Mouse (Mus musculus) lung, embryonic 14.5 days (tissue): Measurements from ENCODE around the gene Tlnrd1. TPM values are rescaled to one million over a fixed set of nuclear protein-coding genes. Genes with fewer than 3 reads are reported as not detected.

Experiments used
- ATAC-seq: fragments of 200-750 bp; cut with Nextera tagmentation; 2 replicates; pipeline ENCODE4 v1.8.0; 2017; ENCODE audit warnings: mild to moderate bottlenecking, moderate TSS enrichment, moderate library complexity; ENCODE audit not compliant: insufficient read depth
- DNase-seq: peaks from one replicate; pipeline ENCODE4 v3.0.0-alpha.2; 2015
- H3K27ac ChIP-seq: fragments of 300-500 bp; sonication (generic); 2 replicates; pipeline ENCODE4 v1.5.1; 2014; ENCODE audit warnings: low read depth, mild to moderate bottlenecking, moderate library complexity
- H3K27me3 ChIP-seq: fragments of 300-500 bp; sonication (generic); 2 replicates; pipeline ENCODE4 v1.6.1; 2014; ENCODE audit warnings: low read length, control low read depth; ENCODE audit not compliant: insufficient read depth
- H3K36me3 ChIP-seq: fragments of 300-500 bp; sonication (generic); 2 replicates; pipeline ENCODE4 v1.6.1; 2014; ENCODE audit warnings: control low read depth; ENCODE audit not compliant: insufficient read depth
- H3K4me1 ChIP-seq: fragments of 300-500 bp; sonication (generic); 2 replicates; pipeline ENCODE4 v1.6.1; 2014; ENCODE audit warnings: antibody characterized with exemption, control low read depth; ENCODE audit not compliant: insufficient read depth
- H3K4me2 ChIP-seq: fragments of 300-500 bp; sonication (generic); 2 replicates; pipeline ENCODE4 v1.6.1; 2014; ENCODE audit warnings: mild to moderate bottlenecking
- H3K4me3 ChIP-seq: fragments of 300-500 bp; sonication (generic); 2 replicates; pipeline ENCODE4 v1.5.1; 2014; ENCODE audit warnings: low read depth, low read length
- H3K9ac ChIP-seq: fragments of 300-500 bp; sonication (generic); 2 replicates; pipeline ENCODE4 v1.6.1; 2014
- H3K9me3 ChIP-seq: fragments of 300-500 bp; sonication (generic); 2 replicates; pipeline ENCODE4 v1.6.1; 2016; ENCODE audit warnings: low read depth, low read length, control low read depth
- CTCF ChIP-seq: IDR thresholded peaks from 2 replicates; pipeline ENCODE4 v1.5.1; 2016; ENCODE audit warnings: antibody characterized with exemption, low read depth
- WGBS: fragments of 180-500 bp; shearing (Covaris S2); extraction: QIAGEN DNeasy Blood & Tissue Kit; methylation state at CpG from one replicate; pipeline ENCODE4 v1.1.7; 2014; 5-methylcytosine and 5-hydroxymethylcytosine counted together
- polyA plus RNA-seq: library from polyadenylated mRNA; unstranded; fragments of >200 nt; fragmentation: Nextera tagmentation; extraction: Ambion mirVana; gene quantifications from 2 replicates; pipeline ENCODE4 v1.2.1, GENCODE M21; 2014

Tlnrd1 gene
- polyA plus RNA-seq, 1 experiment from 2014 or later: 29.1 TPM

DNA sequence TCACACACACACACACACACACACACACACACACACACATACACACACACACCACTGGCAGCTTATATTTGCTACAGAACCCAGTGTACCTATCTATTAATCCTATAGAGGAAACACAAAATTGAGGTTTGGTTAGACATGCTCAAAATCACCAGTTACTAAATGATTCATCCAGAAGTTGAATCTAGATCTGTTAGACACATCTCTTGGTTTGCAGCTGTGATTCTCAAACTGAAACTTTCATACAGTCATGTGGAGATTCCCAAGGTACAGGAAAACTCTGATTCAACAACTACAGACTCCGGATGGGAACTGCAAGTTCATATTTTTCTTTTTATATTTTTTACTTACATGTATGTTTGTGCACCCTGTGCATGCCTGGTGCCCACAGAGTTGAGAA, 28.9 kb downstream of the Tlnrd1 start:
- Histone ChIP-seq H3K36me3 (no peaks in the 10 kb centered on the region), H3K9me3 (no peaks in the 10 kb centered on the region), H3K4me1 (peaks cover 3% of the 10 kb centered on the region; the same call in 1 of the 2 replicates), H3K4me3 (no peak overlapping the region), H3K4me2 (no peak overlapping the region), H3K27me3 (no peaks in the 10 kb centered on the region), H3K9ac (no peak overlapping the region), H3K27ac (no peak overlapping the region)
- no peak for DNase-seq
- no peak for TF ChIP-seq CTCF
- ATAC-seq: no peak
- WGBS: 74% methylated on average over 1 of the region's 1 CpGs

DNA sequence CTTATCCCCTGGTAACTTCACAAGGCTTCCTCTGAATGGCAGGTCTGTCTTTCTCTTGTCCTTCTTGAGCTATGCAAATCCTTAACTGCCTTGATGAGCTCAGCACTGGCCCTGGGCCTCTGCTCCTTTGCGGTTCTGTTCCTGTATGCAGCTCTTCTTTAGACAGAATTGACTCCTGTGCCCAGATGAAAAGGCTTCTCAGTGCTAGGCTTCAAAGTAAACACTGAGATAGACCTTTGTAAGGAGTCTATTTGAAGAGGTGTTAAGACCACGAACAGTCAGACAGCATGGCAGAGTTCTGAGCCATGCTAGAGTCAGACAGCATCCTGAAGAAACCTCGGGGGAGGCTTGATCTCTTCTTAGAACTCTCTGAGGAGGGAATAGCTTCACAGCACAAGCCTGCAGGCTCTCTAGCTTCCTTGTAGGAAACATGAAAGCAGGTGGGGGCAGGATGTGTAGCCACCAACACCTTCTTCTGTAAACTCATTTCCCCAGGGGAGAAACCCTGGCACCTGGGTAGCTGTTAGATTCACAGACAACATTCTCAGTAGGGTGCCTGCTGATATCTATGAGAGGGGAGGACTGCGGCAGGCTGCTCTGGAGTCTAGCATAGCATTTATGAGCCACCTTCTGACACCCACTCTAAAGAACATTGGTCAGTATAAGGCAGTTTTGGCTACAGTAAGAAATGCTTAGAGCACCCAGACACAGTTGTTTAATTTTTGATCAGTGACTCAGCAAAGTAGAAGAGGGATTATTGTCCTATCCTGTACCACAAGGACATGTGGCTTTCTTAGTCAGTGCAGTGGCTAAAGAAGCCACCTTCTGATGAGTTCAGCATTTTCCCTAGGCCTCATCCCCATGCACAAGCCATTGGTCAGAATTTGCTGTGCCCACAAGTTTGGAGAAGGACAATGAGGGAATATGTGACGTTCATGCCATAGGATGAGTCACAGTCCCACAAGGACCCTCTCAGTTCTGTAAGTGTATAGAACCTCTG, 31.4 kb downstream of the Tlnrd1 start:
- ATAC-seq (no peak), DNase-seq (no peak)
- H3K4me2 ChIP-seq: no peak overlapping the region
- no peak for TF ChIP-seq CTCF
- H3K4me3 ChIP-seq: no peak overlapping the region
- no peaks in the 10 kb centered on the region for H3K27me3 ChIP-seq
- no peak overlapping the region for H3K27ac ChIP-seq
- no peaks in the 10 kb centered on the region for H3K36me3 ChIP-seq
- no peak overlapping the region for H3K9ac ChIP-seq
- H3K9me3 ChIP-seq: no peaks in the 10 kb centered on the region
- 34% methylated on average over 5 of the region's 5 CpGs for WGBS
- H3K4me1 ChIP-seq: no peaks in the 10 kb centered on the region; the same call in 1 of the 2 replicates

DNA sequence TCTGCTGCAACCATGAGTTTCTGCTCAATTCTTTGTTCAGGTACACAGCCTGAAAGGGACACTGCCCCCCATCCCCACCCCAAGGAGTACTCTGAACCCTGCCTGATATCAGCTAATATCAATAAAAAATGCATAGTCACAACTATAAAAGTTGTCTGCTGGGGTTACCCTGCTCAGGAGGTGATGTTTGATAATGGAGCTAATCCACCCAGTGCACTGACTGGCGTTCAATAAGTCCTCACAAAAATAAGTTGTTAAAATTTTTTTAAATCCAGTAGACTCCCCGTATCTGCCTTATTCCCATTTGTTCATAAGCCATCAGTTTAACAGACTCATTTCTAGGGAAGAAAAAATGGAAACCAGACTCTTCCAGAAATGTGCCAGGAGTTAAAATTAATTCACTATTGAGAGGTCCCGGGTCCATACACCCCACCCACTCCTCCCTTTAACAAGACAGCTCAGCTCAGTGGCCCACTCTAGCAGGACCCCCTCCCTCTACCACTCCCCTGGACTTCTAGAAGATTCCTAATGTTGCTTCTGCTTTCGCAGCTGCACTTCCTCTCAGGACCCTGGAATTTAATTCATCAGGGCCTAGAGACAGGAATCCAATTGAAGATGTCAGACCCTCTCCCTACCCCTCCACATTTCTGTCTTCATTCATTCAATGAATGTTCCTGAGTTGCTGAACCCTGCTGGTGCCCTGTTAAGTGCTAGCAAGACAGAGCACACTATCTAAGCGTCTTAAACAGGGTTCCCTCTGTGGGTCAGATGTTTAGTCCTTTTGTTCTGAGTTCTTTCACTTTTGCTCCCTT, 32.3 kb downstream of the Tlnrd1 start:
- ATAC-seq: no peak
- no peaks in the 10 kb centered on the region for H3K9me3 ChIP-seq
- 49% methylated on average over 5 of the region's 5 CpGs for WGBS
- H3K9ac ChIP-seq: no peak overlapping the region
- no peak overlapping the region for H3K4me3 ChIP-seq
- no peak for TF ChIP-seq CTCF
- H3K27me3 ChIP-seq: no peaks in the 10 kb centered on the region
- no peaks in the 10 kb centered on the region for H3K36me3 ChIP-seq
- peaks cover 4% of the 10 kb centered on the region; the same call in 1 of the 2 replicates for H3K4me1 ChIP-seq
- no peak overlapping the region for H3K27ac ChIP-seq
- H3K4me2 ChIP-seq: no peak overlapping the region
- DNase-seq: no peak

DNA sequence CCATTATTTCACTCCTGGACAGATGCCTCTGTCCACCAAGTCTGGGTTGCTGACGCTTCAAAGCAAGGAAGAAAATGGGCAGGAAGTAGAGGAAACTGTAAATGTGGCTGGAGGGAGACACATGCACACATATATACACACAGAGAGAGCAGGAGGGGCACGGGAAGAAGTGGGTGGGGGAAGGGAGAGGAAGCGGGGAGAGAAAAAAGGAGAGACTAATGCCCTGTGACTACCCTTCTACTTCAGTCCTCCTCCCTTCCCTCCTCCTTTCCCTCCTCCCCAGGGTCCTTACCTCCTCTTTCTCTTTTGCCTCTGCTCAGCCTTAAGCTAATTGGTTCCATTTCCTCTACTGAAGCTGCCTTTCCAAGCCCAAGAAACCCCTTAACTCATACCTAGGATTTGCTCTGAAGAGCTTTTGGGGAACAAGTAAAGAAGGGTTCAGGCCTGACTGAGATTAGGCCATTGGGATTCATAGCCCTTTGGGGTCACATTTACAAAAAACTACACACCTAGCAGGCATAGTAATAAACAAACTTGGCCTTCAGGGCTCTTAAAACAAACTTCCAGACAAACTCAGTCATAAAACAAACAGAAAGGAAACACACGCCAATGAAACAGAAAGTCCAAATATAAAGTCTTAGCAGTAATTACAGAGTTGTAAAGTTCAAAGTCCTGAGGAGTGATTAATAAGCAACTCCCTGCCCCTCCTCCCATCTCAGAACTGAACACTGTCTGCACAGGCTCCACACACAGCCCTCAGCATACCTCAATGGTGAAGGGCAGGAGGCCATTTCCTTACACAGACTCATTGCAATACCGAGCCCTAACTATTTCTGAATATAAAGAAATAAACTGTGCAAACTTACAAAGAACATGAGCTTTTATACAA, 36.7 kb downstream of the Tlnrd1 start:
- Histone ChIP-seq H3K4me2 (no peak overlapping the region), H3K27me3 (no peaks in the 10 kb centered on the region), H3K9ac (no peak overlapping the region), H3K4me1 (peaks cover 4% of the 10 kb centered on the region; the same call in 1 of the 2 replicates), H3K9me3 (no peaks in the 10 kb centered on the region), H3K36me3 (no peaks in the 10 kb centered on the region), H3K4me3 (no peak overlapping the region), H3K27ac (peak overlapping the region; percentile 74)
- DNase-seq (peak; percentile 57), ATAC-seq (peak; percentile 58)
- 30% methylated on average over 5 of the region's 5 CpGs for WGBS
- no peak for TF ChIP-seq CTCF

DNA sequence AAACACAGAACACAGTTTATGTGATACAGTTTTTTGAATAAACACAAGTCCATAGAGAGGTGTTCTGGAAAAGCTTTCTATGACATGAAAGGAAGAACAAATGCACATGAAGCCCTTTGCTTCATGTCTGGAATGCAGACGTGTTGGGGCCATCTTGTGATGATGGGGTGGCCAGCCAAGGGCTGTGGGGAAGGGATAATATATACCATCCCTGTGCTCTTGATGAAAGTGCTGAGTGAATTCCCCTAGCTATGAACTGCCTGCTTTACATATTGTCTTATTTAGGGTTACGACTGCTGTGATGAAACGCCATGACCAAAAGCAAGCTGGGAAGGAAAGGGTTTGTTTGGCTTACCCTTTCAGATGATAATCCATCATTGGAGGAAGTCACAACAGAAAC, 39.3 kb downstream of the Tlnrd1 start:
- peak; percentile 55 for DNase-seq
- H3K4me1 ChIP-seq: peaks cover 7% of the 10 kb centered on the region; the same call in 1 of the 2 replicates
- WGBS: 36% methylated on average over 3 of the region's 3 CpGs
- H3K27ac ChIP-seq: peak overlapping the region; percentile 43
- no peaks in the 10 kb centered on the region for H3K36me3 ChIP-seq
- H3K9me3 ChIP-seq: no peaks in the 10 kb centered on the region
- H3K4me2 ChIP-seq: no peak overlapping the region
- TF ChIP-seq CTCF: no peak
- H3K9ac ChIP-seq: no peak overlapping the region
- H3K4me3 ChIP-seq: no peak overlapping the region
- peak; percentile 86 for ATAC-seq
- H3K27me3 ChIP-seq: no peaks in the 10 kb centered on the region

DNA sequence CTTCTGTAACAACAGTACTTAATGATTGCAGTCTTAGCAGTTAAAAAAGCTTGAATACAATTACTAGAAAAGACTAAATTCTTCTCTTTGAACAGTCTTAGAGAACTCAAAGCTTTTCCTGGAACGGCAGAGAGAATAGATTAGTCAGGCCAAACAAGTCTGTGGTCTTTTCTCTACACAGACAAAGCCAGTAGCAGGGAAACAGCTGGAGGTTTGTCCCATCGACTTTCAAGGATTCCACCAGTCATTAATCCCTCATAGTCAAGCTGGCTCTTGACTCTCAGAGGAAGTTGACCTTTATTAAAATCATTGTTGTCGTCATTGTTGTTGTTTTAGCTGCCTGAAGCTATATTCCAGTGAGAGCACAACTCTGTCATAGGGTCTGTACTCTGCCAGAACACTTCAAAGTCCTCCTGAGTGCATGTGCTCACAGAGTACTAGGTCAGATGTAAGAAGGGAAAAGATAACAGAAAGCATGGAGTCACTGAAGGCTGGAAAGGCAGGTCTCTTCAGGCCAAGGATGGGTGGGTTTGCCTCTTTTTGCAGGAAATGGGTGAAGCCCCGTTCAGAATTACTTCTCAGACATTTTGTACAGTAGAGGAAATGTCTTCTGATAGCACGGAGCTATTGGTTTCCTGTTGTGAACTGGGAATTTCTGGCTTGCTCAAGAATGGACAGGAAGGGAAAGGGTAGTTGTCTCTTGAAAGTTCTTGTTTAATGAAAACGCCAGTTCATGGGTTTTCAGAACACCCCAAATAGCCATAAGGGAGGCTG, 41.4 kb downstream of the Tlnrd1 start:
- no peaks in the 10 kb centered on the region for H3K9me3 ChIP-seq
- H3K9ac ChIP-seq: no peak overlapping the region
- DNase-seq (peak; percentile 43), ATAC-seq (no peak)
- H3K27ac ChIP-seq: no peak overlapping the region; the same call in 1 of the 2 replicates
- H3K4me3 ChIP-seq: no peak overlapping the region
- 42% methylated on average over 6 of the region's 6 CpGs for WGBS
- H3K27me3 ChIP-seq: no peaks in the 10 kb centered on the region
- peaks cover 7% of the 10 kb centered on the region; the same call in 1 of the 2 replicates for H3K4me1 ChIP-seq
- TF ChIP-seq CTCF: no peak
- no peaks in the 10 kb centered on the region for H3K36me3 ChIP-seq
- H3K4me2 ChIP-seq: no peak overlapping the region
